Mouse (Mus musculus): ENCODE results near the gene Olfr1507.
A peak's percentile ranks its signal among the peaks of the same experiment; 100 is the strongest.

The Olfr1507 gene

DNA sequence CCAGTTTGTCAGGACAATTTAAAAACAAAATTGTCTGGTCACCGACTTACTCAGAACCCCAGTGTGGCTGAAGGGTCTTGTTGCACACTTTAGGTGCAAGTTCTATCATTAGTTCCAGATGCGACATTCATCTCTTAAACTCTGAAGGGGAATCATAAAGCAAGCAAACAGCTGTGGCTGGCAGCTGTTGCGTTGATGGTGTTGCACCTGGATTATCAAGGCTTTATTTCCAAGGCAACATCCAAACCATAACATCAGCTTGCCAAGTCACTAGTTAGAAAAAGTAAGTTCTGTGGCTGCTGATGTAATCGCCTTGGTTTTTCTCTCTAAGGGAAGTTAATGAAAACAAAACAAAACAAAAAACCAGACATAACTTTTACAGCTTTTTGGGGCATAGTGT lies at the start of gene Olfr1507:
Olfr1507 (minus strand) TSS at position 234 of the 400 bp plus-strand sequence.
- no peak for DNase-seq

DNA sequence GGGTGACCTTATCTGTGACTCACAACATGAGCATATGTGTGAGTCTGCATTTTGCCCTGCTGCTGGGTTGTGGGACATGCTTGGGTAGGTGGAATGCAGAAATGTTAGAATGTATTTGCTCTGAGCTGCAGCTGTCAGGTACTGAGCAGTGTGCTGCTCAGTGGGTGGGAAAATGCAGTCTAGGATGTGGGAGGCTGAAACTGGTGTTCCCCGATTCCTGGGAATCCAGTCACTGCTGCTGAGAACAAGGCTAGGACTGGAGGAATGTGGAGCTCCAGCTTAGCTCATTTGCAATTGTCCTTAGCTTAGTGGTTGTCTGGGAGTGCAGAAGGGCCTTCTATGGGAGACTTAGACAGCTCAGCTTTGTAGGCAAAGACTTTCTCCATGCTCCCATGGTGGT lies 37.8 kb upstream of the Olfr1507 start:
- peak; percentile 34 for DNase-seq

- DNase-seq: no peak
Measured at GRCm38 (mm10) chr14:52524952-52525351, 29.4 kb upstream of the Olfr1507 start.

GRCm38 (mm10) chr14:52467395-52467794 lies 28.2 kb downstream of the Olfr1507 start, which contains the start of gene Olfr1508:
TSS of gene Olfr1508 (minus strand) at chr14:52467495.
- no peak for DNase-seq

- DNase-seq: no peak
Measured at GRCm38 (mm10) chr14:52465738-52466137, 29.8 kb downstream of the Olfr1507 start.

GRCm38 (mm10) chr14:52461928-52462327 lies 33.6 kb downstream of the Olfr1507 start:
- DNase-seq: no peak

GRCm38 (mm10) chr14:52451138-52451537 lies 44.4 kb downstream of the Olfr1507 start:
- no peak for DNase-seq

- DNase-seq: no peak
Measured at GRCm38 (mm10) chr14:52442690-52443089, 52.9 kb downstream of the Olfr1507 start, which contains the start of gene Olfr1509. TSS of gene Olfr1509 (plus strand) at chr14:52442990.
